Mouse (Mus musculus) layer of hippocampus, adult 2 months (tissue): ENCODE data around the gene Sox13. TPM values are rescaled to one million over a fixed set of nuclear protein-coding genes. Genes with fewer than 3 reads are reported as not detected.
A peak's percentile ranks its signal among the peaks of the same experiment; 100 is the strongest.

ENCODE experiments used
- DNase-seq, 2 experiments: peaks; one replicate each; pipeline ENCODE4 v3.0.0; 2022; ENCODE audit warnings: low spot score in 2 of 2
- H3K27ac ChIP-seq: fragments of 200-600 bp; 2 replicates; pipeline ENCODE4 v1.8.1; 2022
- H3K4me3 ChIP-seq: fragments of 200-600 bp; 2 replicates; pipeline ENCODE4 v1.8.1; 2022; ENCODE audit warnings: mild to moderate bottlenecking
- CTCF ChIP-seq: fragments of 200-600 bp; conservative IDR thresholded peaks from 2 replicates; pipeline ENCODE4 v1.8.1; 2022; ENCODE audit warnings: antibody characterized with exemption, mild to moderate bottlenecking, moderate library complexity
- total RNA-seq, 2 experiments: library from RNA; stranded (reverse); gene quantifications; 2 replicates each; pipeline ENCODE4 v1.2.3; 2021

Gene Sox13
- total RNA-seq, 2 experiments from 2014 or later, result 6.3 to 9.4 TPM

GRCm38 (mm10) chr1:133383157-133383783 lies 40.9 kb downstream of the Sox13 start:
- DNase-seq, result no peak
- Histone ChIP-seq H3K4me3 (no peak overlapping the region), H3K27ac (no peak overlapping the region)
- no peak for TF ChIP-seq CTCF

- no peak overlapping the region for H3K4me3 ChIP-seq
- DNase-seq, result no peak
- H3K27ac ChIP-seq, result 0 out of 2 replicates have a peak overlapping the region, but pooled peaks have one; percentile 36
- TF ChIP-seq CTCF, result no peak
Observed at GRCm38 (mm10) chr1:133382552-133383155, 41.5 kb downstream of the Sox13 start.

- no peak for DNase-seq
- Histone ChIP-seq H3K4me3 (no peak overlapping the region), H3K27ac (0 out of 2 replicates have a peak overlapping the region, but pooled peaks have one; percentile 36)
- TF ChIP-seq CTCF, result peak; percentile 94
Observed at GRCm38 (mm10) chr1:133382008-133382407, 42.2 kb downstream of the Sox13 start.

GRCm38 (mm10) chr1:133380347-133381065 lies 43.7 kb downstream of the Sox13 start:
- DNase-seq, result peak in 1 of 2 experiments; percentile 39
- peak; percentile 82 for TF ChIP-seq CTCF
- Histone ChIP-seq H3K4me3 (no peak overlapping the region), H3K27ac (no peak overlapping the region)

- Histone ChIP-seq H3K27ac (no peak overlapping the region), H3K4me3 (no peak overlapping the region)
- TF ChIP-seq CTCF, result no peak
- no peak for DNase-seq
Observed at GRCm38 (mm10) chr1:133379986-133380320, 44.2 kb downstream of the Sox13 start.

GRCm38 (mm10) chr1:133379254-133379985 lies 44.8 kb downstream of the Sox13 start:
- Histone ChIP-seq H3K27ac (no peak overlapping the region), H3K4me3 (no peak overlapping the region)
- DNase-seq, result no peak
- TF ChIP-seq CTCF, result no peak

- no peak for DNase-seq
Observed at GRCm38 (mm10) chr1:133377547-133377946, 46.6 kb downstream of the Sox13 start.

GRCm38 (mm10) chr1:133375696-133376346 lies 48.4 kb downstream of the Sox13 start:
- no peak for DNase-seq
- no peak for TF ChIP-seq CTCF
- Histone ChIP-seq H3K27ac (no peak overlapping the region), H3K4me3 (no peak overlapping the region)

More at GRCm38 (mm10) chr1:133377547-133377946, 46.6 kb downstream of the Sox13 start:
- Histone ChIP-seq H3K27ac (no peak overlapping the region), H3K4me3 (no peak overlapping the region)
- no peak for TF ChIP-seq CTCF

- TF ChIP-seq CTCF, result no peak
- Histone ChIP-seq H3K4me3 (no peak overlapping the region), H3K27ac (no peak overlapping the region)
- no peak for DNase-seq
Observed at GRCm38 (mm10) chr1:133372113-133372512, 52.1 kb downstream of the Sox13 start.

GRCm38 (mm10) chr1:133371431-133371830 lies 52.7 kb downstream of the Sox13 start:
- Histone ChIP-seq H3K4me3 (no peak overlapping the region), H3K27ac (no peak overlapping the region)
- no peak for DNase-seq
- TF ChIP-seq CTCF, result no peak

GRCm38 (mm10) chr1:133370352-133370751 lies 53.8 kb downstream of the Sox13 start:
- TF ChIP-seq CTCF, result no peak
- no peak overlapping the region for H3K27ac ChIP-seq
- DNase-seq, result no peak
- no peak overlapping the region for H3K4me3 ChIP-seq

- no peak for DNase-seq
- no peak overlapping the region for H3K4me3 ChIP-seq
- TF ChIP-seq CTCF, result no peak
- H3K27ac ChIP-seq, result no peak overlapping the region
Observed at GRCm38 (mm10) chr1:133368644-133369043, 55.5 kb downstream of the Sox13 start.
